Mouse (Mus musculus) natural killer cell, adult 2 months (primary cell): ENCODE measurements around the gene Casp9.

ENCODE experiments used
- DNase-seq, 2 experiments: peaks; one replicate each; pipeline ENCODE4 v3.0.0; 2022; ENCODE audit warnings: low spot score in 2 of 2

The Casp9 gene

GRCm38 (mm10) chr4:141865006-141865405, 71.6 kb downstream of the Casp9 start:
- DNase-seq = no peak
